Mouse (Mus musculus) lung, adult 2 months (tissue): Measurements from ENCODE around the gene Neb.
A peak's percentile ranks its signal among the peaks of the same experiment; 100 is the strongest.

Experiments used
- CTCF ChIP-seq: fragments of 200-500 bp; IDR thresholded peaks from 2 replicates; pipeline ENCODE4 v1.5.1; 2011; ENCODE audit warnings: mild to moderate bottlenecking, low read length, control low read depth; ENCODE audit not compliant: insufficient read depth
- POLR2A ChIP-seq: fragments of 200-500 bp; IDR thresholded peaks from 2 replicates; pipeline ENCODE4 v1.6.1; 2011; ENCODE audit warnings: low read depth, mild to moderate bottlenecking, control low read depth, low read length, borderline replicate concordance; ENCODE audit errors: extremely low read depth

- TF ChIP-seq POLR2A = no peak
- peak; percentile 39; the same call in 1 of the 2 replicates for TF ChIP-seq CTCF
Observed at GRCm38 (mm10) chr2:52406480-52406879, 28.2 kb upstream of the Neb start.
